Mouse (Mus musculus): ENCODE measurements at regions not wholly inside any gene's neighbourhood (a gene's known extent, or its start where the extent isn't known, plus 50 kb on each side); places are given as distances from the start of the nearest gene placed in this dataset.

DNA sequence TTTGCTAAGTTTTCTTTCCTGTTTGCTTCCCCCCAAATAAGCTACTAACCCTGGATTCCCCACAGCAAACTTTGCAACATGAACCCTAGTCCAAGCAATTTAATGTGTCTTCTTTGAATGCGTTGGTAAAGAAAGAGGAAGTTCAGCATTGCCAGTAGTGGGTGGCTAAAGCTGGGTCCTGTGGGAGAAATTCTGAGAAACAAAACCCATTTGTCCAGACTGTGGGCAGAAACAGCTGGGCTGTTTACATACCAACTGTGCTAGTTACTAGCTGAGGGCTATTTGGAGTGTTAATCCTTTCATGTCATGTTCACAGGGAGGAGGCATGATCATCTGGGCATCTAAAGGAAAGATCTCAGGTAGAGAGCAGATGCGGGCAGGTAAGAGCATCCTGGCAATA, 51.8 kb upstream of the 1190002N15Rik start:
- no peak for DNase-seq (ENCODE audit: low spot score in 2 of 2)

DNA sequence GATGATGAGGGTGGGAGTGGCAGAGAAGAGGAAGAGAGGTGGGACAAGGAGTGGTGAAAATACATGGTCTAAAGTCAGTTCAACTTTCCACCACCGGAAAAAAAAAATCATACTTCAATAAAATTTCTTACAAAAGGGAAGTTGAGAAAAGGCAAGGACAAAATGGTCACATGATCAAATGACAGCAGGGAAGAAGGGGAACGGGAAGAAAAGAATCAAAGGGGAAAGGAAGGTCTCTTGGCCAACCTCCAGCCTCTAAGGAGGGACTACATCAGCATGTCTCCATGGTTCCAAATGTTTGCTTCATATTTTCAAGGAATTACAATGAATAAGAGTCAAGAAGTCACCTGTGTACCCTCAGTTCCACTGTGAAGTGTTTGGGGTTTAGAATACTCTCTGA, 64.7 kb upstream of the Slc9a9 start:
- DNase-seq (ENCODE audit: low spot score in 2 of 2): no peak

DNA sequence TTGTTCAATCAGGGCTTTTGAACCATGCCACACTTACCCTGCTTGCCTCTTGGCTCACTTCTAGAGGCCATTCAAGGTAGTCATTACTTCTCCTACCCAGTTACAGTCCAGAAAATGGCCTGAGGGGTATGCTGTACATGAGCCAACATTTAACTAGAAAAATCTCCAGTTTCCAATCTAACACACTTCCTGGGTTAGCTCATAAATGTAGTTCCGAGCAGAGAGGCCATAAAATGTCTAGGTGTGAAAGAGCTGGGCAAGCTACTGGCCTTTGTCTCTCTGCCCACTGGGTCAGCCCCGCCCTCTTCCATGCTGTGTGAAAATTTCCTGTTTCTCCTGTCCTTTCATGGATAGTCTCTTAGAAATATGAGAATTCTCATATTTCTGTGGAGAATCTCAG, 63.3 kb upstream of the Slc9a9 start:
- DNase-seq (ENCODE audit: low spot score in 2 of 2): no peak

DNA sequence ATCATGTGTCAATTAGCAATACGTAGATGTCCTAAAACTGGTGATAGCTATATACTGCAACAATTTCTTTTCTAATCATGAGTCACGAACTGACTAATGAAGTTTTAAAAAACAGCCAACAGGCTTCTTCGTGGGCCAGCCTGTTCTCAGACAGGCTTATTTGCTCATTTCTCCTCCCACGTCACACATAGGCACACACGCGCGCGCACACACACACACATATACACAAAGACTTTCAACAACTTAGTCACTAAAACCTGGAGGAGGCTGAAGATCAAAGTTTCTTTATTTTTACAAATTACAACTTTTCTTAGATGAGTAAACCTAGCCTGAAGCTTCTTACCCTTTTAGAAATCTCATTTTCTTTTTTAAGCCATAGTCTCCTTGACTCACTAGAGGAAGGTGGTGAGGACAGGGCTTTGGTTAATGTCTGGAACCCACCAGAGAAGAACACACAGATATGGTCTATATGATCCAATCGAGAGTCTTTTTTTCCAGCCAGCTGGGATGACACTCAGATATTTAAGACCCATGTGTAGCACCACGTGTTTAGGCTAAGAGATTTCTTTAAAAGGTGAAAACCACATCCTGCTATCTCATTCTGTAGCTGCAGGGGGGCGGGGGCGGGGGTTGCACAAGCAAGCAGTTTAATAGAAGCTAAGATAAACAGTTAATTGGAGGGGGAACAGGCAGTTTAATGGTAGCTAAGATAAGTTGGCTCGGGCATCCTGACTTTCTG, 62.5 kb upstream of the Slc9a9 start:
- no peak for DNase-seq (ENCODE audit: low spot score in 2 of 2)

DNA sequence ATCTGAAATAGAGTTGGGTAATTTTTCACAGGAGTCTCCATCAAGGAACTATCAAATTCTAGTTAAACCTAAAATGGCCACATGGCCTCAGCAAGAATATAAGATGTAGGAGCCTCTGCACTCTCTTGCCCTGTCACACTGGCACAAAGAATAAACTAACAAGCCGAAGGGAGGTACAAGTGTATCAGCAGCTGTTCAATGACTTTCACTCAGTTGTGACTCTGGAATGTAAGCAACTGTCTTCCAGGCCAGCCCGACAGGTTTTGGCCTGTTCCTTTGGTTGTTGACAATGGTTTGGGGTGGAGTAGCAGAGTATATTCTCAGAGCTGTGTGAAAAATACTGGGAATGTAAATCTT, 62.0 kb upstream of the Slc9a9 start:
- DNase-seq (ENCODE audit: low spot score in 2 of 2): no peak

DNA sequence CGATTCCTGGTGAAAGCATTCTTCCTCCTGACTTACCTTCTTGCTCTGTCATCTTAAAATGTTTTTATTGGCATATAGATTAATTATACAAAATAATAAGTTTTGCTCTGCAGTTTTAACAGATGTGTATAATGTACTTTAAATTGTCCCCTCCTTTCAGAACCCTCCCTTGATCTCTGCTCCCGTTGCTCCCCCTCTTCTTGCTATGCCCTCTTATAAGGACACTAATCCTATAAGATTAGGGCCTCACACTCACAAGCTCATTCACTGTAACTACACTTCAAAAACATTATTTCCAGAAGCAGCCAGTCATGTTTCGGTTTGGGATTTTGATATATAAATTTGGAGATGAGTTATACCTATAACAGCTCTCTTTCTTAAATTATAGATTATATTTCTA, 59.6 kb upstream of the Slc9a9 start:
- no peak for DNase-seq (ENCODE audit: low spot score in 2 of 2)

DNA sequence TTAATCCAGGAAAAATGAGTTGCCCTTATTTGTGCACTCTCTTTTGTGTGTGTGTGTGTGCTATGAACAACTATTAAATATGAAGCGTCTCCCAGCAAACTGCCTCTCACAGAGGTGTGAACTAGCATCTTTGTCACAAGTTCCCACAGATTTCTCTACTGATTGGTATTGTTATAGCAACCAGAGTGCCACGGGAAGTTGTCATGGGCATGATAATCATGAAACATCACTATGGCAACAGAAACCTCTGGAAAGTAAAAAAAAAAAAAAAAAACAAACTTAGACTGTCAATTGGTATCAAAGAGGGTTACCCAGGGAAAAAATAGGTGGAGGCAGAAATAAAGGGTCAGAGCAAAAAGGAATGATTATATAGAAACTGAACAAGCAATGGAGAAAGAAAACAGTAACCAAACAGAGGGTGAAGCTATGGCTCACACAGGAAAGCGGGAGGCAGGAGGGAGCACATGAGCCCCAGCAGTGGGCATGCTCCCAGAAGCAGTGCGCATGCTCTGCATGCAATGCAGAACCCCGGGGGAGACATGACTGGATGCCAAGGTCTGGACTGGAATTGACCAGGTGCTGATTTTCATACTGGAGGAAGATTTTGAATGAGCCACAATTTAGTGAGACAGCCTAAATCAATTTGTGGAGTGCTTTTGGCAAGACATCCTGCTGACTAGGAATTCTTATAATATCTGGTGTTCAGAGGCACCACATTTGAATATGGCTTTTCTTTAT, 58.9 kb upstream of the Slc9a9 start:
- DNase-seq (ENCODE audit: low spot score in 2 of 2): peak in 1 of 2 experiments; percentile 14

DNA sequence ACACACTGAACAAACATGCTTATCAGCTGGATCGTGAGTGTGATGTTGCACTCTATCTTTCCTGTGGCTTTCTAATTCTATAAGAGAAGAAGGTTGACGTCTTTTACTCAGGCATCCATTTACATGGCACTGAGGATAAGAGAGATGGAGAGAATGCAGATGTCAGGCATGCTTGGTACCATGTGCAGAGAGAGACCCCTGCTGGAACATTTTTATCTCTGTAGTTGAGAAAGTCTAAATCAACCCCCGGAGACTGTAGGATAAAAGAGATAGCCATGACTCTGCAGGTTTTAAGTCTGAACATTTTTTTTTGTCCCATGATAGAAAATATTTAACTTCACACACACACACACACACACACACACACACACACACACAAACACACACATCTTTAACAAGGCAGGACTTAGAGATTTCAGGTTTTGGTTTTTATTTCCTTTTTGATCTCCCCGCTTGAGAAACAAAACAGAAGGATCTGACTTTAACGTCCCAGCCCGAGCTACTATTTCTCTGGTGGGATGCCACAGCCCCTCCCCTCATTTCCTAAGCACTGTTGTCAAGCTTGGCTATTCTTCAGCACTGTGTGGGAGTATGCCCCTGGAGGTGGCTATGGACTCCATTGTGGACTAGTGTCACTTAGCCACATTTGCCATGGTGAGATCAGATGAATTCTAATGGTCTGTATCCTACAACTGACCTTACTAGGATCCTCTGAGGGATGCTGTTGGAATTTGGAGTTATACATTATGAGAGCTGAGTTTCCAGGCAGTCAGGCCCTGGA, 55.6 kb upstream of the Slc9a9 start:
- peak; percentile 38 to 70 for DNase-seq (ENCODE audit: low spot score in 2 of 2)

DNA sequence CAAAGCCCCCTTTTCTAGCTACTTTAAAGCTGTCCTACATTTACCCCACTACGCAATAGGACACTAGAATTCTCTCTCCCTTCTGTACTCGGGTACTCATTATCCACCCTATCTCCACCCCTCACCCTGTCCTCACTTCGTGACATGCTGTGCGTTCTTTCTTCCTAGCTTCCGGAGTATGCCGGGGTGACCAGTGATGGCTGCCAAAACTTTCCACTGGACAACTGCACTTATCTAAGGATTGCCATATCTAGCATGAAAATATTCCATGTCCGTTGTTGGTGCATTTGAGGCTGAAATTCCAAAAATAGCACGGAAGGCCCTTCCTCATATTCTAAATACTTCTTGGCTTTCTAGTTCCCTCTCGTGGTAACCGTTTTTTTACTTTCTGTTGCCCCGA, 54.5 kb upstream of the Slc9a9 start:
- DNase-seq (ENCODE audit: low spot score in 2 of 2): no peak

DNA sequence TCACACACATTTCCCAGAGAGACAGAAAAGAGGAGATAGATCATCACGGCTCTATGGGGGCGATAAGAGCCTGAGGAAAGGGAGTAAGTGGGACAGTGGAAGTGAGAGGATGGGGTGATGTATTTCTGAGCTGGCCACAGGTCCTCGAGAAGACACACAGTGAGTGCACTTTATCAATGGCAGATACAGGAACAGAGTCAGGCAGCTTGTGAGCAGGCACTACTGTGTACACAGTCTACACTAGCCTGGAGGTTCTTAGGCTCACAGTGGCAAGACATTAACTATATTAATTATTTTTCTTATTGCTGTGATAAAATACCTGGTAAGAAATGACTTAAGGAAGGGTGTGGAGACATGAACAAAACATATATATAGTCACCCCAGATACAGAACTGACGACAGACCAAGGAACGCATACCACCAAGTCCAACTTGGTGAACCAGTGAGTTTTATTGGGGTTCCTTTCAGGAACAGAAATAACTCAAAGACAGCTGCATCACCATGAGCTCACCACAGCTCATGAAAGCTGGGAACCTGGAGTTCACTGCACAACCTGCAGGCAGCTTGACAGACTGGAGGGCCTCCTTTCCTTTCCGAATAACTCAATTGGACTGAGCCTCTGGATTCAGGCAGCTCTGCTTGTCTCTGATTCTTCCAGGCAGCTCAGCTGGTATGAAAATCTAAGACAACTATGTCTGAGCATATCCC, 51.5 kb upstream of the Slc9a9 start:
- no peak for DNase-seq (ENCODE audit: low spot score in 2 of 2)

Data from left cerebral cortex, adult 9 months (tissue).